Mouse (Mus musculus) adrenal gland, adult (tissue): ENCODE results near the gene Clasp1.
A peak's percentile ranks its signal among the peaks of the same experiment; 100 is the strongest.

Experiments used
- DNase-seq, 2 experiments: peaks; one replicate each; pipeline ENCODE4 v3.0.0; 2022 to 2023; ENCODE audit warnings: low spot score in 1 of 2; ENCODE audit not compliant: inconsistent age in 2 of 2

Clasp1 gene

GRCm38 (mm10) chr1:118402966-118403365 is 14.1 kb downstream of the Clasp1 start:
- no peak for DNase-seq

GRCm38 (mm10) chr1:118403440-118403839 is 14.6 kb downstream of the Clasp1 start:
- DNase-seq = no peak

DNA sequence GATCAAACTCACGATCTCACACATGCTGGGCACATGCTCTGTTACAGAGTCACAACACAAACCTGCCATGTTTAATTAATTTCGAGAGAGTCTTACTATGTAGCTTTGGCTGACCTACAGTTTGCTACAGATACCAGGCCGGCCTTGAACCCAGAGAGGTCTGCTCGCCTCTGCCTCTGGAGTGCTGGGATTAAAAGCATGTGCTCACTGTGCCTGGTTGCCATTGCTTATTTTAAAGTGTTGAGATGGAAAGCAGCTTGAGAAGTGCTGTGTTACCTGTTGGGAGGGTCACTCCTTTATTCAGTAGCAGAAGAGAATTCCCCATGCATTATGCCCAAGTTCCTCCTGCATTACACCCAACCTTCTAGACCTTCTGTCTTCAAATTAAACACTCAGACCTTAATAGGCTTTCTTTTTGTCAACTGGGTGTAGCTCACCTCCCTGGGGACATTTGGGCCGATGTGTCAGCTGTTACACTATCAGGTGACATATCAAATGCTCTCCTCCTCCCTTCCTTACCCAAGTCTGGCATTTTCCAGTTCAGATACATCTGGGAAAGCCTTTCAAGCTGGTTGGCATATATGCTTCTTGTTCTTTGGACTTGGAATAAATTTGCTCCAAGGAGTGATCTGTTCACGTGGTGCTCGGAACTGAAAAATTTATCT is 18.9 kb downstream of the Clasp1 start:
- DNase-seq = no peak

- no peak for DNase-seq
These were observed 20.4 kb downstream of the Clasp1 start for GRCm38 (mm10) chr1:118409249-118409648.

DNA sequence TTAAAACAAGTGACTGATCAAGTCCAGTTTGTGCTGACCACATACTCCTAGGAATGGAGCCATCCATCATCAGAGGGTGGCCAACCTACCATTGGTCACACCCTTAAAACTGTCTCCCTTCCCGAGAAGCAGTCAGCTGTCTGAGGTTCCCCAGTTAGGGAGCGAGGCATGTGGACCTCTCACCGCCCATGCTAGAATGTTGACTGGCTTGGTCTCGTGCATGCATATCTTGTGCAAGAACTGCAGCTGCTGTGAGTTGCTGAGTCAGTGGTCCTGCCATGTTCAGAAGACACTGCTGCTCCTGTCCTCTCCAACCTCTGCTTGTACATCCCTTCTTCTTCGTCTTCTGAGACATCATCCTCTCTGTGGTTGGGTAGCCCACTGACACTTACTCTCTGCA is 22.0 kb downstream of the Clasp1 start:
- no peak for DNase-seq

- no peak for DNase-seq
These were observed 24.3 kb downstream of the Clasp1 start for GRCm38 (mm10) chr1:118413169-118413568.

DNA sequence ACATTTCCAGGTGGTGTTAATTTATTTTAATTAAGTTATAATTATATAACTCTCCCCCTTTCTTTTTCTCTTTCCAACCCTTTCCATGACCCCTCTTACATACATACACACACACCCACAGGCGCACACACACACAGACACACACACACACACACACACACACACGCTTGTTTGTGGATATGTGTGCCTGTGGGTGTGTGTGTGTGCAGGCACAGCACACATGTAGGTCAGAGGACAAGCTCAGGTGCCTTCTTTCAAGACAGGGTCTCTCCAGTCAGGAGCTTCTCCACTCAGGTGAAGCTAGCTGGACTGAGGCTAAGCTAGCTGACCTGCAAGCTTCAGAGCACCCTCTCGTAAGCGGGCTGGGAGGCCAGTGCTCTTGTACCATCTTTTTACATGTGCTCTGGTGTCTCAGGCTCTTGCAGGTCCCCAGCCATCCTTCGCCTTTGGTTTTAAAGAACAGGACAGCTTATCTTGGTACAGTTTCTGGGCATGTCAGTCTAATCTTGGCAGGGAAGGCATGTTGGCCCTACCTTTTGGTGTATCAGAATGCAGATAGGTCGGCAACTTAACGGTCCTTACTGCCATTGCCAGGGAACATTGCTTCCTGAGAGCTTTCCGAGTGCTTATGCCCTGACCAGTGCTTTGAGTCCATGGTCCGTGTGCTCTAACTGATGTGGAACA is 28.3 kb downstream of the Clasp1 start:
- DNase-seq = no peak

DNA sequence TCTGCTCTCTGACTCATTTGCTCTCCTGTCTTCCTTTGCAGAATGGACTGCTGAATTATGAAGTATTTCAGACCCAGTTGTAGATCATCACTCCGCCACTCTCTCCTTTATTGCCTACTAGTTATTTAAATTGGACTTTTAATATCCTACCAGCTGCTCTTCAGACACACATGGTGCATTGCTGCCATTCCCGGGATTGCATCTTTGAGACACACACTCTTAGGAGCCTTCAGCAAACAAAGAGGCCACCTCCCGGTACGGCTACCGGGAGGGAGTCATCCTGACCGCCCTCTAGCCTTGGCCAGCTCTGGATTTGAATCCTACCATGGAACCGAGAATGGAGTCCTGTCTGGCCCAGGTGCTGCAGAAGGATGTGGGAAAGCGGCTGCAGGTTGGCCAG is 30.5 kb downstream of the Clasp1 start:
- no peak for DNase-seq

GRCm38 (mm10) chr1:118421149-118421548 is 32.3 kb downstream of the Clasp1 start:
- DNase-seq = no peak

DNA sequence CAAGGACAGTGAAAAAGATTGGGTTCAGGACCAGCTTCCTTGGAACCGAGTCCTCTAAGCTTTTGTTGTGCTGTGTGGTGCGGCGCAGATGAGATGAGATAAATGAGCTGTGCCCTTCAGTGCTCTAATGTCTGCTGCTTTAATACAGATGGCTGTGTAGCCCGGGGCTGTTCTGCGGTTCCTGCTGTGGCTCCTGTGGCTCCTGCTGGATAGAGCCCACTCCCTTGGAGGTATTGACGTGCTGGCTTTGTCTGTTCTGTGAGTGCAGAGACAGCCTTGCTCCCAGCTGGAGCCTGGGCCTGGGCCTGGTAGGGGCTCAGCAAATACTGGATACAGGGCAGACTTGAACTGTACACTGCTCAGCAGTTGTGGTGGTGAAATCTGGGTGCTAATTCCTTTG is 34.0 kb downstream of the Clasp1 start:
- no peak for DNase-seq

- no peak for DNase-seq
These were observed 37.1 kb downstream of the Clasp1 start for GRCm38 (mm10) chr1:118425982-118426381.

DNA sequence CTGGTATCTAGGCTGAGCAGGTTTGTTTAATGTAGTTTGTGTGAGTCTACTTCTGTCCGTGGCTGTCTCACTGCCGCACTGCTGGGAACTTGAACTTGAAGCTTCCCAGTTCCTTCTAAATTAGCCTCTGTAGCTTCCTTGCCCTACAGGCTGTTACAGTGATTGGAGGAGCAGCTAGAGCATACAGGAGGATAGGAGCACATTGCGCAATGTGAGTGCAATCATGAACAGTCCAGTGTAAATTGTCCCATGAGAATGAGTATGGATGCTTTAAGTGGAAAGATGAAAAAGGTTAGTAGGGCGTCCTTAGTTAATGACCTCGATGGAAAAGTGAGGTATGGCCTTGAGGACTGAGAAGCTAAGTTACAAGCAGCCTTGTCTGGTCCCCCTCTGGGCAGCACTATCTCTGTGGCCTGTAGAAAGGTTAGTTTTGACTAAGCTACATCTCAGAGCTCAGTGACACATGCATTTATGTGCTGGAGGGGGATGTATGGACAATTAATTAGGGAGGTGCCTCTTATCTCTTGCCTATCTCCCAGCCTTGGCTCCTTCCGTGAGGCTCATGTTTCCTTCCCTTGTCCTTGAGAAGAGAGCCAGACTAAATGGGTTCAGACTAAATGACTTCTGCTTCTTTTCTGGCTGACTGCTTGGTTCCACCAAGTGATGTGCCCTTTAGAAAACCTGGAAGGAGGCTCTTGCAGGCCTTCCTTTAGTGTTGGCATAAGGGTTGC is 39.7 kb downstream of the Clasp1 start:
- peak in 1 of 2 experiments; percentile 57 for DNase-seq

- no peak for DNase-seq
These were observed 42.7 kb downstream of the Clasp1 start for GRCm38 (mm10) chr1:118431548-118431947.

DNA sequence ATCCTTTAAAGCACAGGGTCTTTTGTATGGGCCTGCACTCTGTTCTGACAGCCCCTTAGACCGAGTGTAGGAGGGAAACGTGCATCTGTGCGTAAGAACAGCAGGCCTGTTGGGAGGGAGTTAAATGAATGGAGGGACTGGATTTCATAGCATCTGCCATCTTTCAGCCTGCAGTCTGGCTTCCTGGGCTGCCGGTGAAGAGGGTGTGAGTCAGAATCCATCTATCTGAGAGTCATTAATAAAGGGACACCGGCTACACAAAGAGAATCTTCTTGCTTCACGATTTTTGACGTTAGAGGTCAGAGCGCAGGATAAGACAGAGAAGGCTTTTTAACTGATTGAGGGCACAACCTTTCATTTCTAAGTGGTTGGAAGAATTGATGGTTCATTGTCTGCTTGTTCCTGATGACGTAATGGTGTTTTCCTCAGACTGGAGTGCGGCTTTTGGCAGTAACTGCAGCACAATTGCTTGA is 46.2 kb downstream of the Clasp1 start:
- peak; percentile 51 to 80 for DNase-seq

DNA sequence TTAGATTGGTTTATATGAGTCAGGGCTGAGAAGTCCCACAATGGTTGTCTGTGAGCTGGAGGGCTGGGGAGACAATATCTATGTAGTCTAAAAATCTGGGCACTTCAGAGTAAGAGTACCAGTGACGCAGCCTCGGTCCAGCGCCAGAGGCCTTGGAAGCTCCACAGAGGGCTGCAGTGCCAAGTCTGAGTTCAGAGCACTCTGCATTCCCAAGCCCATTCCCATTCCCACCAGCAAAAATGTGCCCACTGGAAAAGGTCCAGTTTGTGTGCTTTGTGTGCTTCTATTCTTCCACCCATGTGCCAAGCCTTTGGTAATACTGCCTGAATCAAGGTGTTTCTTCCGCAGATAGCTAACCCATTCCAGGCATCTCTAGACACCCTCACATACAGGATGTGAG is 49.0 kb downstream of the Clasp1 start:
- DNase-seq = peak in 1 of 2 experiments; percentile 23

- no peak for DNase-seq
These were observed 49.5 kb downstream of the Clasp1 start for GRCm38 (mm10) chr1:118438332-118438731.

- DNase-seq = no peak
These were observed 51.7 kb downstream of the Clasp1 start for GRCm38 (mm10) chr1:118440547-118440946.

DNA sequence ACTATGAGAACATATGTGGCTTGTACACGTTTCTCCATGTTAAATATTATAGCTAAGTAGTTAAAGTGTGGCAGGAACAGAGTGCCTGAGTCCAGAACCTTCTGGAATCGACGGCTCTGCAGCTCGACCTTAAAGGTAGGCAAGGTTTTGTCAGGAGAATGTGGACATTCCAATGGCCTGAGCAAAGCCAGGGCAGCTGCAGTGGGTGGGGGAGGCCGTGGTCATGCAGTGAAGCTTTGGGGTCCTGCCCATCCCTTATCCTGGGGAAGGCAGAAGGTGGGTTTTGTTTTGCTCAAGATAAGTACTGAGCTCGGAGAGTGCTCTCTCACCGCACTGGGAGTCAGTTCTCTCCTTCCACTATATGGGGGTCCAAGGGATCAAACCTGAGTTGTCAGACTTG is 55.6 kb downstream of the Clasp1 start:
- no peak for DNase-seq

GRCm38 (mm10) chr1:118444988-118445387 is 56.1 kb downstream of the Clasp1 start:
- no peak for DNase-seq

DNA sequence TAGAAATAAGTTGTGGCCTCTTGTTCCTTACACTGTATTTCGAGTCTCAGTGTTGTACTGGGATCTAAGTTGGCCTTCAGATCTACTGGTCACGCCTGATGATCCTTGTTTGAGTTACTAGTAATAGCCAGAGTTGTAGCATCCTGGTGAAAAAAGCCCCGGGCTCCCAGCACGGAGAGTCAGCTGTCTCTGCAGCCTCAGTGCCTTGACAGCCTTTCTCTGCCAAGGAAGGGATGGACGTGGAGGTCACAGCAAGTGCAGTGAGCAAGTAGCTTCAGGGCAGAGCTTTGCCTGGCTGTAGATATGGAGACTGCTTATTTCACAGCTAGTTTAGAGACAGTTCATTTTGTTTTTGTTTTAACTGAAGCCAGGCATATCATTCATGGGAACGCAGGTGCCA is 56.6 kb downstream of the Clasp1 start:
- no peak for DNase-seq

DNA sequence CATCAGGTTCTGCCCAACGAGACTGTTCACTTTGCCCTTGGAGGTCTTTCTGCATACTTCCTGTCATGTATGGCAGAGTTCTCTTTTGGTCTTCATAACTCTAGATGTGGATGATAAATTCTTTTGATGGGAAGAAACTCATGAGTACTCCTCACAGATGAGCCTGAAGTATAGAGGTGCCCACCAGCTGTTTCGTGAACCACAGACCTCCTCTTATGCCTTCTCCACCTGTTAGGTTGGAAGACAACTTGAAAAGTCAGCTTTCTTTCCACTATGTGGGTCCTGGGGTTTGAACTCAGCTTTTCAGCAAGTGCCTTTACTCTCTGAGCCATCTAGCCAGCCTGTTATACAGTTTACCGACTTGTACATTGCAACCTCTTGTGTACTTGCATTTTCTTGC is 57.1 kb downstream of the Clasp1 start:
- no peak for DNase-seq

GRCm38 (mm10) chr1:118447131-118447530 is 58.3 kb downstream of the Clasp1 start:
- DNase-seq = no peak
